Mouse (Mus musculus): ENCODE results near the gene Por. TPM values are rescaled to one million over a fixed set of nuclear protein-coding genes. Genes with fewer than 3 reads are reported as not detected.

Por gene
- 60.6 TPM for polyA plus RNA-seq (2015; fragmentation: Illumina TruSeq; extraction: RNeasy Lipid Tissue Mini Kit (QIAGEN cat#74804); ENCODE audit: low read depth, low replicate concordance)

DNA sequence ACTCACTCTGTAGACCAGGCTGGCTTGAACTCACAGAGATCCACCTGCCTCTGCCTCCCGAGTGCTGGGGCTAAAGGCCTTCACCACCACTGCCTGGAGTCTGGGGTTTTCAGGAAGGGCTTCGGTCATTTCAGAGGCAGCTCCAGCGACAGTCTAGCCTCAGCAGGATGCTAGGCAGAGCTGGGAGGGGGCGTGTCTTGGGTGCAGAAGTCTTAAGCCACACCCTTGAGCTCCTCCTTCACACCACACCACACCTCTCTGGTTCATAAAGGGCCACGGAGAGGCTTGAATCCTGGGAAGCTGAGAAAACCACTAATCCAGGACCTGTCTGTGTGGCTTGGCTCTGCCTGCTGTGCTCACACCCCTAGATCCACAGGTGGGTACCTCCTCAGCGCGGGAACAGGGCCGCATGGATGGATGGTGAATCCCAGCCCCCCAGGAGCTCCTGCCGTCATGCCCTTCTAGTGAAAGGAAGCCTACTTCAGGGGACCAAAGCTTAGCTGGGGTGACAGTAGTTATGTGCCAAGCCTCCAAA is at the start of gene Por:
Por (plus strand) TSS at position 293 of the 535 bp plus-strand sequence.

DNA sequence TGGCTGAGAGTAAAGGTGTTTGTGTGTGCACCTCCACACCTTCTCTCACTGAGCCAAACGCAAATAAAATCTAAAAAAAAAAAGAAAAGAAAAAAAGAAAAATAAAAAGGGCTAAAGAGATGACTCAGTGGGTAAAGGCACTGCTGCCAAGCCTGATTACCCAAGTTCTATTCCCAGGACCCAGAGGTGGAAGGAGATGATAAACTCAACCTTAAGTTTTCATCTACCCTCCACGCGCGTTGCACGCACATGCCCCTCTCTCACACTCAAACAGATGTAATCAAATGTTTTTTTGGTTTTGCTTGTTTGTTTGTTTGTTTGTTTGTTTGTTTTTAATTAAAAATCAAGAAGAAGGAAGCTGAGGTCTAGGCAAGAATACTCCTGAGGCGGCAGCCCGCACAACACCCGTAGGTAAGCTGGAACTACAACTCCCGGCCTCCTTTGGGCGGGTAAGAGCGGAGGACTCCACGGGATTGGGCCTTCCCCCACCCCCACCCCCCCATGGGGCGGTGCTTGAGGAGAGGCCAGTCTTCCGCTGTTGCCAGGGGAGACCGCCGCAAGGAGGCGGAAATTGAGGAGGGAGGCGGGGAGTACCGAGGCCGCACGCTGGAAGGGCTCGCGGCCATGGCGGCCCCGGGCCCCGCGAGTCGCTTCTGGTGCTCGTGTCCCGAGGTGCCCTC is 37.6 kb upstream of the Por start, which contains the start of gene Rhbdd2:
Rhbdd2 (plus strand) TSS at position 502 of the 680 bp plus-strand sequence.

DNA sequence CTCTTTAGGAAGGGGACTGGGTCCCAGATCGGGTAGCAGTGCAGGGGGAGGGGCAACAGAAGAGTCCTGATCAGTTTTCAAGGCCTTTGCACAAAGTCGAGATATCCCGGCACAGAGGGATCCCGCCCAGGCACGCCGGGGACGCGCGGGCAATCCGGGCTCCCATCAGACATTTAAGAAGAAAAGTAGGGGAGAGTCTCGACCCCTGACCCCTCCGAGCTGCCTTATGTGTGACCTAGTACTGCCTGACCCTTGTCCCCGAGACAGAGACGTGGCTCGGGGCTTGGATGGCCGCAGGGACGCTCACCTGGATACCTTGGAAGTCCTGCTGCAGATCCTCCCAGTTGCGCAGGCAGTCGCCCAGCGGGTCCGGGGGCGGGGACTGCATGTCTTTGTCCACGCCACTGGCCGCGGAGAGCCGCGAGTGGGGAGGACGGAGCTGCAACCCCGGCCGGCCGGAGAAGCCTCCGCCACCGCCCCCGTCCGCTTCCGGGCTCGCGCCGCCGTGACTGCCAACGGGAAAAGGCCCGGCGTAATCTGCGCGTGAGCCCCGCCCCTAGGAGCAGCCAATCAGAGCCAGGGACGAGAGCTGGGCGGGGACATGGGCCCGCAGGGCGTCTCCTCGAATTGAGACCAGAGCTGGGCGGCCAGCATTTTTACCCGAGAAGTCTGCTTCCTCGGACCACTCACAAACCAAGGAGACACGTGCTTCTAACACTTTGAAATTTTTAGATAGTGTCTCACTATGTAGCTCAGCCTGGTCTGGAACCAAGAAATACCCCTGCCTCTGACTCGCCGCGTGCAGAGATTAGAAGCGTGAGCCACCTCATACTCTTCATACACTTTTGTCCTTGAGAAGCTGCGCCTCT is 74.1 kb downstream of the Por start, which contains the start of gene Tmem120a:
Tmem120a (minus strand) TSS at position 708 of the 869 bp plus-strand sequence.

DNA sequence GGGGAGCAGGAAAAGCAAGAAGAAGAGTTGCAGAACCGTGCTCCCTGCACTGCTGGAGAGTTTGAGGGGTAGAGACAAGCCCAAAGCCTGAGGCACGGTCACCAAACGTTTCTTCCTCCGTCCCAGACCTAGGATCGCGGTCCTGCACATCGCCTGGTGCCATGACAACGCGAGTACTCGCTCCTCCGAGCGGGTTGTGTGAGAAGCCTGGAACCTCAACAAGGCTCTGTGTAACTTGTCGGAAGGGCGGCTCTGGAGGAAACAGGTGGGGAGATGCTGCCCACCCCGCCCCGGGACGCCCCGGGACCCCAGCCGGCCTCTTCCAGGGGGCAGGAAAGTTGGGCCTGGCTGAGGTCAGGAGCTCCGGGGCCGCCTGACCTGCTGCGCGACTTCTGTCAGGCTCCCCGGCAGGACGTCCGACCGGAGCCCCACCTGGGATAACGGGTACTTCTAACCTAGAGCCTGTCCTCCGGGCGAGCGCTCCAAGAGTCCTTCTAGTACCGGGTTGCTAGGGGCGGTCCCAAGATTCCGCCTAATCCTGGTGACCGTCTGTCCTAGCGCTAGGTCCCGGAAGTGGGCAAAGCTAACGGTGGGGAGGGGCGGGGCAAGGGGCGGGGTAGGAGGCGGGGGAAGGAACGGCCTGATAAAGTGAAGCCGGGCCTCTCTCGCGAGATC is 108.1 kb downstream of the Por start, which contains the start of gene Styxl1:
Styxl1 (minus strand) TSS at position 590 of the 675 bp plus-strand sequence.

DNA sequence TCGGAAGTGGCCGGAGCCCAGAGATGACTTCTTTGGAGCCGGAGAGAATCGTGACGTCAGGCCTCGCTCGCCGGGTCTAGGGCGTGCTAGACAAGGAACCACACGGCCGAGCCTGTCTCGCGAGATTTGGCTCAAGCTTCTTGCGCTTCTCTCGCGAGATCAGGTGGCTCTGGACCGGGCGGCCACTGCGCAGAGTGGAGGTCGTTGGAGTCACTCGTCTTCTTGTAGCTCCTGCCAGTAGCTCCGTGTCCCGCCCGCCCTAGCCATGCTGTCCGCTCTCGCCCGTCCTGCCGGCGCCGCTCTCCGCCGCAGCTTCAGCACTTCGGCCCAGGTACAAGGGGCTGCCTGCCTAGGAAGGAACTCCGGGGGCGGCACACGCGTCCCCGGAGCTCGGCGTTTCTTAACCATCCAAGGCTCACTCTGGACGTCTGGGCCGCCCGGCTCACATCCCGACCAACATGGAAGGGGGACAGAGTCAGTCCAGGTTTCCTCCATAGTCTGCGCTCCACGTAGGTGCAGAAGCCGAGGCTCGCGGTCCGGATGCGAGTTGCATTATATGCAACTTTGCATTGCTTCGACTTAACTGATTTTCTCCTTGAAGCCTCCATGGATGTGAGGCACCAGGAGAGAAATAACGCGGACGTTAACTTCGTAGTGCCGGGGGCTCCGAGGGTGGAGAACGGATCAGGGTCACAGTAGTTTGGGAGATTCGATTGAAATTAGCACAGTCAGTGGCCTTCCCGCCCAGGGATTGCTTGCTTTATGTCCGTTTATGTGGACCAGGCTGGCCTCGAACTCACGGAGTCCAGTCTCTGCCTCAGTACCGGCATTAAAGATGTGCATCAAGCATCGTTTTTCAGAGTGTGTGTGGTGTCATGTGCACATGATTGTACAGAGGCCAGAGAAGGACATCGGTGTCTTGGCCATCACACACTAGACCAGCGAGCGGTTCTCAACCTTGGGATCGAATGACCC is 108.9 kb downstream of the Por start, which contains the start of gene Mdh2:
Mdh2 (plus strand) TSS at position 10 of the 975 bp plus-strand sequence.

Other genes starting within 250 kb of the Por start
- 26.4 TPM for gene Hip1, start 124.9 kb upstream of the Por start, polyA plus RNA-seq (2015; fragmentation: Illumina TruSeq; extraction: RNeasy Lipid Tissue Mini Kit (QIAGEN cat#74804); ENCODE audit: low read depth, low replicate concordance)
- gene Ccl26, start 106.5 kb upstream of the Por start, polyA plus RNA-seq (2015; fragmentation: Illumina TruSeq; extraction: RNeasy Lipid Tissue Mini Kit (QIAGEN cat#74804); ENCODE audit: low read depth, low replicate concordance): not detected
- 0.70 TPM for gene Ccl24, start 97.0 kb upstream of the Por start, polyA plus RNA-seq (2015; fragmentation: Illumina TruSeq; extraction: RNeasy Lipid Tissue Mini Kit (QIAGEN cat#74804); ENCODE audit: low read depth, low replicate concordance)
- 63.0 TPM for gene Rhbdd2, start 37.4 kb upstream of the Por start, polyA plus RNA-seq (2015; fragmentation: Illumina TruSeq; extraction: RNeasy Lipid Tissue Mini Kit (QIAGEN cat#74804); ENCODE audit: low read depth, low replicate concordance)
- gene Tmem120a, start 74.4 kb downstream of the Por start, polyA plus RNA-seq (2015; fragmentation: Illumina TruSeq; extraction: RNeasy Lipid Tissue Mini Kit (QIAGEN cat#74804); ENCODE audit: low read depth, low replicate concordance): 25.0 TPM
- 0.51 TPM for gene Styxl1, start 108.4 kb downstream of the Por start, polyA plus RNA-seq (2015; fragmentation: Illumina TruSeq; extraction: RNeasy Lipid Tissue Mini Kit (QIAGEN cat#74804); ENCODE audit: low read depth, low replicate concordance)
- gene Mdh2, start 108.4 kb downstream of the Por start, polyA plus RNA-seq (2015; fragmentation: Illumina TruSeq; extraction: RNeasy Lipid Tissue Mini Kit (QIAGEN cat#74804); ENCODE audit: low read depth, low replicate concordance): 526 TPM
- 41.7 TPM for gene Srrm3, start 136.9 kb downstream of the Por start, polyA plus RNA-seq (2015; fragmentation: Illumina TruSeq; extraction: RNeasy Lipid Tissue Mini Kit (QIAGEN cat#74804); ENCODE audit: low read depth, low replicate concordance)
- gene Hspb1, start 217.9 kb downstream of the Por start, polyA plus RNA-seq (2015; fragmentation: Illumina TruSeq; extraction: RNeasy Lipid Tissue Mini Kit (QIAGEN cat#74804); ENCODE audit: low read depth, low replicate concordance): 19.2 TPM